Mouse (Mus musculus) midbrain, postnatal 0 days (tissue): ENCODE data around the gene Ndufa9. TPM values are rescaled to one million over a fixed set of nuclear protein-coding genes. Genes with fewer than 3 reads are reported as not detected.

Experiments
- ATAC-seq: fragments of 200-750 bp; cut with Nextera tagmentation; 2 replicates; pipeline ENCODE4 v1.8.0; 2017; ENCODE audit warnings: moderate number of reproducible peaks, mild to moderate bottlenecking, moderate TSS enrichment, moderate library complexity; ENCODE audit not compliant: low FRiP score
- DNase-seq: peaks from one replicate; pipeline ENCODE4 v3.0.0-alpha.2; 2015; ENCODE audit warnings: low spot score
- H3K27ac ChIP-seq: fragments of 300-500 bp; sonication (generic); 2 replicates; pipeline ENCODE4 v1.5.1; 2014; ENCODE audit warnings: low read depth, mild to moderate bottlenecking, low read length, mixed read lengths
- H3K27me3 ChIP-seq: fragments of 300-500 bp; sonication (generic); 2 replicates; pipeline ENCODE4 v1.6.1; 2014; ENCODE audit warnings: low read length, control low read depth, mixed read lengths; ENCODE audit not compliant: insufficient read depth
- H3K36me3 ChIP-seq: fragments of 300-500 bp; sonication (generic); 2 replicates; pipeline ENCODE4 v1.6.1; 2014; ENCODE audit warnings: low read length, control low read depth, mixed read lengths; ENCODE audit not compliant: insufficient read depth
- H3K4me1 ChIP-seq: fragments of 300-500 bp; sonication (generic); 2 replicates; pipeline ENCODE4 v1.6.1; 2014; ENCODE audit warnings: mild to moderate bottlenecking, control low read depth, antibody characterized with exemption, low read length, mixed read lengths; ENCODE audit not compliant: insufficient read depth
- H3K4me2 ChIP-seq: fragments of 300-500 bp; sonication (generic); 2 replicates; pipeline ENCODE4 v1.6.1; 2014; ENCODE audit warnings: low read depth, mild to moderate bottlenecking, low read length, mixed read lengths; ENCODE audit not compliant: poor library complexity, severe bottlenecking
- H3K4me3 ChIP-seq: fragments of 300-500 bp; sonication (generic); 2 replicates; pipeline ENCODE4 v1.5.1; 2014; ENCODE audit warnings: low read depth, mild to moderate bottlenecking, low read length, moderate library complexity
- H3K9ac ChIP-seq: fragments of 300-500 bp; sonication (generic); replicated peaks from 2 replicates; pipeline ENCODE4 v1.6.1; 2014; ENCODE audit warnings: mild to moderate bottlenecking, low read length, moderate library complexity, mixed read lengths; ENCODE audit not compliant: poor library complexity, severe bottlenecking
- H3K9me3 ChIP-seq: fragments of 300-500 bp; sonication (generic); 2 replicates; pipeline ENCODE4 v1.6.1; 2016; ENCODE audit warnings: low read length, control low read depth
- CTCF ChIP-seq: IDR thresholded peaks from 2 replicates; pipeline ENCODE4 v1.5.1; 2016; ENCODE audit warnings: antibody characterized with exemption, mild to moderate bottlenecking
- WGBS: fragments of 180-500 bp; shearing (Covaris S2); extraction: QIAGEN DNeasy Blood & Tissue Kit; methylation state at CpG from one replicate; pipeline ENCODE4 v1.1.7; 2014; 5-methylcytosine and 5-hydroxymethylcytosine counted together
- polyA plus RNA-seq: library from polyadenylated mRNA; unstranded; fragments of >200 nt; fragmentation: Nextera tagmentation; extraction: Ambion mirVana; gene quantifications from 2 replicates; pipeline ENCODE4 v1.2.1, GENCODE M21; 2015
- total RNA-seq: library from RNA; depleted of rRNA; stranded (reverse); fragments of >200 nt; gene quantifications from 2 replicates; pipeline ENCODE4 v1.2.3, GENCODE M21; 2014

Gene Ndufa9
- total and polyA plus RNA-seq, 2 experiments from 2014 or later = 100 to 220 TPM

GRCm38 (mm10) chr6:126794751-126795150, 54.2 kb downstream of the Ndufa9 start:
- H3K4me1 ChIP-seq = no peaks in the 10 kb centered on the region
- no peak overlapping the region for H3K27ac ChIP-seq
- H3K4me2 ChIP-seq = no peak overlapping the region
- no peak for TF ChIP-seq CTCF
- H3K9ac ChIP-seq = no peak overlapping the region
- H3K9me3 ChIP-seq = no peaks in the 10 kb centered on the region
- no peaks in the 10 kb centered on the region for H3K36me3 ChIP-seq
- no peaks in the 10 kb centered on the region for H3K27me3 ChIP-seq
- 89% methylated on average over 6 of the region's 6 CpGs for WGBS
- ATAC-seq (no peak), DNase-seq (no peak)
- H3K4me3 ChIP-seq = no peak overlapping the region

DNA sequence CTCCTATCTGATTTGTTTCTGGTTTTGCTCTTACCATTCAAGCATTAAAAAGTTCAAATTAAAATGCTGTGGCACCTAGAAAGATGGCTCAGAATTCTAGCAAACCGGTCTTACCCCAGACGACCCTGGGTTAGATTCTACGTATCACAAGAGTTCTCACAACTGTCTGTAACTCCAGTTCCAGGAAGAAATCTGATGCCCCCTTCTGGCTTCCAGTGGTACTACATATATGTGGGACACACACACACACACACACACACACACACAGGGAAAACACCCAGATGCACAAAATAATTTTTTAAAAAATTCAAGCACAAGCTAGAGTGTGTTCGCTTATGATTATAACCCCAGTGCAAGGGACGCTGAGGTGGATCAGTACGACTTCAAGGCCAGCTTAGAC, 55.2 kb downstream of the Ndufa9 start:
- WGBS = 97% methylated on average over 6 of the region's 6 CpGs
- Histone ChIP-seq H3K4me1 (no peaks in the 10 kb centered on the region), H3K27ac (no peak overlapping the region), H3K9ac (no peak overlapping the region), H3K4me2 (no peak overlapping the region), H3K4me3 (no peak overlapping the region), H3K36me3 (no peaks in the 10 kb centered on the region), H3K9me3 (no peaks in the 10 kb centered on the region), H3K27me3 (no peaks in the 10 kb centered on the region)
- DNase-seq (no peak), ATAC-seq (no peak)
- TF ChIP-seq CTCF = peak; percentile 40

- no peak overlapping the region for H3K27ac ChIP-seq
- H3K36me3 ChIP-seq = no peaks in the 10 kb centered on the region
- ATAC-seq (no peak), DNase-seq (peak; percentile 48)
- no peak overlapping the region for H3K9ac ChIP-seq
- no peak overlapping the region; the same call in 1 of the 2 replicates for H3K4me2 ChIP-seq
- 41% methylated on average over 12 of the region's 12 CpGs for WGBS
- TF ChIP-seq CTCF = peak; percentile 65
- no peaks in the 10 kb centered on the region for H3K27me3 ChIP-seq
- H3K9me3 ChIP-seq = no peaks in the 10 kb centered on the region
- no peaks in the 10 kb centered on the region for H3K4me1 ChIP-seq
- H3K4me3 ChIP-seq = no peak overlapping the region
These were observed 57.0 kb downstream of the Ndufa9 start for GRCm38 (mm10) chr6:126791964-126792363.

GRCm38 (mm10) chr6:126791488-126791887, 57.4 kb downstream of the Ndufa9 start:
- Histone ChIP-seq H3K27ac (no peak overlapping the region), H3K4me3 (no peak overlapping the region), H3K9me3 (no peaks in the 10 kb centered on the region), H3K27me3 (no peaks in the 10 kb centered on the region), H3K4me1 (no peaks in the 10 kb centered on the region), H3K36me3 (no peaks in the 10 kb centered on the region), H3K9ac (no peak overlapping the region), H3K4me2 (no peak overlapping the region)
- ATAC-seq (no peak), DNase-seq (no peak)
- WGBS = 49% methylated on average over 4 of the region's 4 CpGs
- TF ChIP-seq CTCF = no peak

DNA sequence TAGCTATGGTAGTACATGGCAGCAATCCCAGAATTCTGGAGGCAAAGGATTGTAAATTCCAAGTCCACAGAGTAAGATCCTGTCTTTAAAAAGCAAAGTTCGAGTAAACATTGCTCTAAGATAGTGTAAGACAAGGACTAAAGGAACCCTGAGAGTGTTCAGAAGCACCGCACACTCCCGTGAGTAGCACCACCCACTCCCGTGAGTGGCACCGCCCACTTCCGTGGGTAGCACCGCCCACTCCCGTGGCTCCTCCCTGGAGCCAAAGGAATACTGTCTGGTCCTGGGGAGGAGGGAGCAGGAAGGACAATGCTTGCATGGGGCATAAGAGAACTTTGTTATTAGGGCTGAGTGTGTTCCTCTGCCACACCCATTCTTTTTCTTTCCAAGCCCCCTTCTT, 60.1 kb downstream of the Ndufa9 start:
- Histone ChIP-seq H3K9me3 (no peaks in the 10 kb centered on the region), H3K27me3 (no peaks in the 10 kb centered on the region), H3K9ac (no peak overlapping the region), H3K4me3 (no peak overlapping the region), H3K36me3 (no peaks in the 10 kb centered on the region), H3K4me1 (no peaks in the 10 kb centered on the region), H3K4me2 (no peak overlapping the region), H3K27ac (no peak overlapping the region)
- WGBS = 88% methylated on average over 8 of the region's 8 CpGs
- ATAC-seq (no peak), DNase-seq (no peak)
- no peak for TF ChIP-seq CTCF

DNA sequence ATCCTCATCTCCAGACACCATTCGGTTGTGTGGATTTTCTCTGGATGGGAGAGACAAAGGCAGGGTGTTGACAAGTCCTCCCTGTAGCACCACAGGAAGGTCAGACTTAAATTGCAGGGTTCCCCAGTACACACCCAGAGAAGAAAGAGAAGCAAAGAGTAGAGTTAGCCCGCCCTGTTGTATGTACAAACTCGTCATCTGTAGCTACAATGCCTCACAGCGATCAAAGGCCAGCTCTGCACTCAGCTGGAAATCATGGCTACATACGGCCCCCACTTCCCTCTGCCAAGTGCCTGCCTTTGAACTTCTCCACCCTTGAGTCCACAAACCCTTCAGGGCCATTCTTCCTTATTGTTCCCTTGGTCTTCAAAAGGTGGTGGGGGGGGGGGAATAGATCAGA, 64.7 kb downstream of the Ndufa9 start:
- 49% methylated on average over 5 of the region's 5 CpGs for WGBS
- no peaks in the 10 kb centered on the region for H3K36me3 ChIP-seq
- no peak overlapping the region for H3K4me2 ChIP-seq
- ATAC-seq = no peak
- H3K27ac ChIP-seq = no peak overlapping the region
- no peaks in the 10 kb centered on the region for H3K9me3 ChIP-seq
- H3K27me3 ChIP-seq = no peaks in the 10 kb centered on the region
- TF ChIP-seq CTCF = no peak
- no peak overlapping the region for H3K9ac ChIP-seq
- no peak overlapping the region for H3K4me3 ChIP-seq
- H3K4me1 ChIP-seq = no peaks in the 10 kb centered on the region
- DNase-seq = no peak
